1 mouse cellular context compared by ENCODE assay signal in genomic region chr6:125225518-125226115, GRCm38 (mm10).
TF ChIP-seq lines count a peak whose summit lies in the region.

No protein-coding gene starts in this region.

TF ChIP-seq in MEL, 35 proteins besides CTCF, POLR2A, EP300 and RAD21:
- TF ChIP-seq MEF2A (IDR thresholded peaks at IDR 0.05; ENCODE audit: extremely low read depth, insufficient replicate concordance, low read depth, low read length, poor library complexity, severe bottlenecking) (no peak), SMC3 (IDR thresholded peaks at IDR 0.05; ENCODE audit: low read depth, low read length) (peak; percentile 43)
TF ChIP-seq in MEL: peak in this region for 1.
